Mouse (Mus musculus) right cerebral cortex, adult 2 months (tissue): ENCODE data around the gene Zdhhc5.

ENCODE experiments used
- DNase-seq, 2 experiments: peaks; one replicate each; pipeline ENCODE4 v3.0.0; 2021 to 2022; ENCODE audit warnings: low spot score in 2 of 2

Zdhhc5 gene

GRCm38 (mm10) chr2:84647051-84647568 lies 67.9 kb downstream of the Zdhhc5 start:
- no peak for DNase-seq

- no peak for DNase-seq
Observed at GRCm38 (mm10) chr2:84646138-84646537, 68.8 kb downstream of the Zdhhc5 start.

- DNase-seq: no peak
Observed at GRCm38 (mm10) chr2:84640833-84641232, 74.1 kb downstream of the Zdhhc5 start.

- no peak for DNase-seq
Observed at GRCm38 (mm10) chr2:84638428-84639220, 76.4 kb downstream of the Zdhhc5 start.
